Mouse (Mus musculus): ENCODE results near the gene Nudcd3. TPM values are rescaled to one million over a fixed set of nuclear protein-coding genes. Genes with fewer than 3 reads are reported as not detected.

Nudcd3 gene
- total and polyA plus RNA-seq, 3 experiments, result 30.7 to 82.2 (median 35.6) TPM

DNA sequence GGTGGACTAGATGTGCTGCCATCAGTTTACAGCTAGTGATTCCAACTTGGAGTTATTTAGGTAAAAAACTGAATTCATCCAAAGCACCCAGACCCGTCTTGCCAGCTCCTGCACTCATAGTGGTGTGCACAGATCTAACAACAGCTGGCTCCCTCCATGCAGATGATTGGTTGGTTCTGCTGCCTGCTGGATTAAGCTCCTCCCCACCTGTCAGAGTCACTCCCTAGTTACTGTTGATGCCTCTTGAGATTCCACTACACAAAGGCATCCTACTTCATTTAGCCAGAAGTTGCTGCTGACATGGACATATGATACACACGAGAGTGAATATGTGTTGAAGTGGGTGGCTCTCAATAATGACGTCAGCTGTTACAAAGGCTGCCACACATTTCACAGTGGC is 16.6 kb upstream of the Nudcd3 start:
- no peak overlapping the region for H3K4me2 ChIP-seq (ENCODE audit: insufficient read depth, low read depth, poor library complexity, severe bottlenecking)
- in situ Hi-C loops (cut with MboI; ENCODE audit: low pct_ligation_motif_present, low pct_unique_long_range_greater_than_20kb, low sequenced_read_pairs), result no loop called here
- H3K9me3 ChIP-seq (replicated peaks; ENCODE audit: low read length), result no peaks in the 10 kb centered on the region
- TF ChIP-seq JUND (conservative IDR thresholded peaks at IDR 0.05; ENCODE audit: low read depth, low read length), result no peak
- TF ChIP-seq GABPA (IDR thresholded peaks at IDR 0.05; ENCODE audit: insufficient replicate concordance, low read depth, low read length), result no peak
- no peak for DNase-seq (ENCODE audit: extremely low read depth)
- H3K9ac ChIP-seq (ENCODE audit: insufficient read depth, low read depth), result no peak overlapping the region
- dilution Hi-C loops (cut with MboI; ENCODE audit: extremely low pct_ligation_motif_present, extremely low pct_unique_long_range_greater_than_20kb, low sequenced_read_pairs), result no loop called here
- peaks cover 2% of the 10 kb centered on the region for H3K27me3 ChIP-seq (replicated peaks)
- no peaks in the 10 kb centered on the region for H3K79me2 ChIP-seq (replicated peaks; ENCODE audit: control insufficient read depth, extremely low read depth, insufficient read depth, poor library complexity, severe bottlenecking)
- no peak overlapping the region for H3K4me3 ChIP-seq (replicated peaks in 1 of 3; ENCODE audit: low read depth in 2 of 3, low read length in 2 of 3, poor library complexity in 1 of 3)
- H3K4me1 ChIP-seq (ENCODE audit: control insufficient read depth in 1 of 2, insufficient read depth in 2 of 2), result peaks cover 3 to 4% of the 10 kb centered on the region in 2 experiments; a peak in 2 of 4 replicates
- H3K36me3 ChIP-seq (replicated peaks in 1 of 2; ENCODE audit: control insufficient read depth in 1 of 2, insufficient read depth in 1 of 2, low read length in 1 of 2), result no peaks in the 10 kb centered on the region
- no peak overlapping the region for H3K27ac ChIP-seq (ENCODE audit: insufficient read depth, low read depth)

DNA sequence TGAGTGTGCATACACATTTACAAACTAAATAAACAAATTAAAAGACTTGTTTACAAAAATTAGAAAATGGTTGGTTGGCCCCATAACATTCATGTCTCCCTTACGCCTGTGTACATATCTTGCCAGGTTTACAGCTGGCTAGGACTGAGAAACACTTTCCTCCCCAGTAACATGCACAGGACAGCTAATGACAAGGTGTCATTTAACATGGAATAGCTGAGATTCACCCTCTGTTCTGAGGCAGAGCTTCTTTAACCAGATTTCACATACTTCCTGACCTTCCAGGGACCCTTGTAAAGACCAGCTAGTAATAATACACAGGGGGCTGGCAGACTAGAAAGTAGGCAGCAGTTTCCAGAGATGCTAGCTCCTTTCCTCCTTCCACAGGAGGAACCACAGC is 7.9 kb upstream of the Nudcd3 start:
- no peak overlapping the region for H3K4me2 ChIP-seq (ENCODE audit: insufficient read depth, low read depth, poor library complexity, severe bottlenecking)
- peaks cover 28% of the 10 kb centered on the region for H3K9me3 ChIP-seq (replicated peaks; ENCODE audit: low read length)
- no peak for DNase-seq (ENCODE audit: extremely low read depth)
- H3K4me1 ChIP-seq (ENCODE audit: control insufficient read depth in 1 of 2, insufficient read depth in 2 of 2), result no peaks in the 10 kb centered on the region
- H3K79me2 ChIP-seq (replicated peaks; ENCODE audit: control insufficient read depth, extremely low read depth, insufficient read depth, poor library complexity, severe bottlenecking), result no peaks in the 10 kb centered on the region
- dilution Hi-C loops (cut with MboI; ENCODE audit: extremely low pct_ligation_motif_present, extremely low pct_unique_long_range_greater_than_20kb, low sequenced_read_pairs) (no loop called here), in situ Hi-C loops (cut with MboI; ENCODE audit: low pct_ligation_motif_present, low pct_unique_long_range_greater_than_20kb, low sequenced_read_pairs) (no loop called here)
- no peak overlapping the region for H3K9ac ChIP-seq (ENCODE audit: insufficient read depth, low read depth)
- no peak overlapping the region for H3K27ac ChIP-seq (ENCODE audit: insufficient read depth, low read depth)
- no peak for TF ChIP-seq RAD21 (IDR thresholded peaks at IDR 0.05; ENCODE audit: low read depth, low read length)
- no peak for TF ChIP-seq MAX (IDR thresholded peaks at IDR 0.05; ENCODE audit: low read length)
- no peak for TF ChIP-seq ZKSCAN1 (IDR thresholded peaks at IDR 0.05; ENCODE audit: borderline replicate concordance, low read depth, low read length)
- TF ChIP-seq ZMIZ1 (IDR thresholded peaks at IDR 0.05; ENCODE audit: low read depth, low read length), result no peak
- TF ChIP-seq ETS1 (conservative IDR thresholded peaks at IDR 0.05; ENCODE audit: low read depth, low read length), result no peak
- TF ChIP-seq TBP (conservative IDR thresholded peaks at IDR 0.05; ENCODE audit: low read depth, low read length), result no peak
- TF ChIP-seq MYC (IDR thresholded peaks at IDR 0.05; ENCODE audit: low read depth, low read length), result no peak
- TF ChIP-seq MAZ (IDR thresholded peaks at IDR 0.05; ENCODE audit: low read depth, low read length), result no peak
- no peak for TF ChIP-seq IRF4 (IDR thresholded peaks at IDR 0.05; ENCODE audit: low read depth, low read length)
- TF ChIP-seq POLR2A (IDR thresholded peaks at IDR 0.05; ENCODE audit: low read depth, low read length), result no peak
- no peak for TF ChIP-seq RCOR1 (conservative IDR thresholded peaks at IDR 0.05; ENCODE audit: low read depth, low read length)
- TF ChIP-seq CHD1 (IDR thresholded peaks at IDR 0.05; ENCODE audit: low read depth, low read length), result no peak
- no peak for TF ChIP-seq E2F4 (IDR thresholded peaks at IDR 0.05; ENCODE audit: insufficient replicate concordance, low read depth, low read length)
- TF ChIP-seq MEF2A (IDR thresholded peaks at IDR 0.05; ENCODE audit: borderline replicate concordance, low read depth, low read length), result no peak
- TF ChIP-seq EP300 (IDR thresholded peaks at IDR 0.05; ENCODE audit: low read length), result no peak
- no peaks in the 10 kb centered on the region for H3K36me3 ChIP-seq (replicated peaks in 1 of 2; ENCODE audit: control insufficient read depth in 1 of 2, insufficient read depth in 1 of 2, low read length in 1 of 2)
- no peak overlapping the region for H3K4me3 ChIP-seq (replicated peaks in 1 of 3; ENCODE audit: low read depth in 2 of 3, low read length in 2 of 3, poor library complexity in 1 of 3)
- peaks cover 38% of the 10 kb centered on the region for H3K27me3 ChIP-seq (replicated peaks)
